Mouse (Mus musculus): Measurements from ENCODE around the gene Irf6.

- no peak for TF ChIP-seq CTCF (IDR thresholded peaks at IDR 0.05; ENCODE audit: control insufficient read depth, insufficient read depth, insufficient read length)
- TF ChIP-seq CEBPB (IDR thresholded peaks at IDR 0.05; ENCODE audit: low read depth): no peak
- no peak for TF ChIP-seq USF1 (IDR thresholded peaks at IDR 0.05; ENCODE audit: low read depth)
- no peak for TF ChIP-seq MYOG (IDR thresholded peaks at IDR 0.05; ENCODE audit: control insufficient read depth, extremely low read depth, insufficient read length)
- no peak for TF ChIP-seq MAX (IDR thresholded peaks at IDR 0.05)
- TF ChIP-seq MYOD1 (IDR thresholded peaks at IDR 0.05; ENCODE audit: control insufficient read depth, insufficient read length, low read depth): no peak
Measured at GRCm38 (mm10) chr1:193131311-193131948, 21.5 kb upstream of the Irf6 start.

Data from C2C12 (cell line).